Mouse (Mus musculus) heart, postnatal 14 days (tissue): ENCODE data around the gene Ap1m2. TPM values are rescaled to one million over a fixed set of nuclear protein-coding genes. Genes with fewer than 3 reads are reported as not detected.
A peak's percentile ranks its signal among the peaks of the same experiment; 100 is the strongest.
"Not testable (repeated sequence)": the region's sequence is repeated elsewhere in the genome, so short reads cannot be mapped to it uniquely, and the experiment has no call there.

ENCODE experiments used
- DNase-seq, 2 experiments: peaks; one replicate each; pipeline ENCODE4 v3.0.0; 2021 to 2022
- intact Hi-C: fragments of 180-260 bp; cut with DNase I; formaldehyde crosslinking; loops from one replicate; pipeline ENCODE4 v1.15.1; 2025
- total RNA-seq, 2 experiments: library from RNA; stranded (reverse); gene quantifications; 2 replicates each; pipeline ENCODE4 v1.2.3; 2021

Ap1m2 gene
- total RNA-seq, 2 experiments from 2014 or later: 0.12 TPM; not detected in 1

- intact Hi-C loops: loop anchor here (2.0 kb wide), 1 partner anchor 18 kb away; no protein-coding TSS in a partner anchor
- no peak for DNase-seq
Observed at GRCm38 (mm10) chr9:21266889-21267288, 45.2 kb downstream of the Ap1m2 start.

- no peak for DNase-seq
- intact Hi-C loops: loop anchor here (2.0 kb wide), 1 partner anchor 19 kb away; no protein-coding TSS in a partner anchor
Observed at GRCm38 (mm10) chr9:21265611-21266010, 46.5 kb downstream of the Ap1m2 start.

- intact Hi-C loops: no loop called here
- DNase-seq: peak; percentile 99
Observed at GRCm38 (mm10) chr9:21265000-21265561, 47.1 kb downstream of the Ap1m2 start, which contains the start of gene Atg4d. Gene Atg4d (plus strand): TSS chr9:21265293.

GRCm38 (mm10) chr9:21264272-21264999, 47.7 kb downstream of the Ap1m2 start:
- intact Hi-C loops: no loop called here

GRCm38 (mm10) chr9:21261831-21262230, 50.3 kb downstream of the Ap1m2 start:
- no peak for DNase-seq
- intact Hi-C loops: loop anchor here (2.0 kb wide), 1 partner anchor 19 kb away; no protein-coding TSS in a partner anchor

More at GRCm38 (mm10) chr9:21264272-21264999, 47.7 kb downstream of the Ap1m2 start:
- DNase-seq: no peak

- DNase-seq: no peak
- intact Hi-C loops: no loop called here
Observed at GRCm38 (mm10) chr9:21260491-21261040, 51.6 kb downstream of the Ap1m2 start.

GRCm38 (mm10) chr9:21256349-21256748, 55.8 kb downstream of the Ap1m2 start:
- intact Hi-C loops, DNase-seq: not testable (repeated sequence)

- intact Hi-C loops: no loop called here
- no peak for DNase-seq
Observed at GRCm38 (mm10) chr9:21254690-21255089, 57.4 kb downstream of the Ap1m2 start.

- DNase-seq: no peak
- intact Hi-C loops: no loop called here
Observed at GRCm38 (mm10) chr9:21251116-21251735, 60.9 kb downstream of the Ap1m2 start.

- intact Hi-C loops: no loop called here
- peak in 1 of 2 experiments; percentile 37 for DNase-seq
Observed at GRCm38 (mm10) chr9:21250509-21250908, 61.6 kb downstream of the Ap1m2 start.

- intact Hi-C loops: no loop called here
- DNase-seq: no peak
Observed at GRCm38 (mm10) chr9:21249629-21250508, 62.3 kb downstream of the Ap1m2 start.

GRCm38 (mm10) chr9:21248326-21248725, 63.8 kb downstream of the Ap1m2 start, which contains the start of gene S1pr5:
Gene S1pr5 (minus strand): TSS chr9:21248443.
- DNase-seq: peak; percentile 45 to 46
- intact Hi-C loops: no loop called here

- intact Hi-C loops: no loop called here
- no peak for DNase-seq
Observed at GRCm38 (mm10) chr9:21246342-21246741, 65.8 kb downstream of the Ap1m2 start.

GRCm38 (mm10) chr9:21245113-21245487, 67.0 kb downstream of the Ap1m2 start:
- DNase-seq: no peak
- intact Hi-C loops: no loop called here

GRCm38 (mm10) chr9:21244428-21245112, 67.6 kb downstream of the Ap1m2 start:
- peak; percentile 26 to 32 for DNase-seq
- intact Hi-C loops: no loop called here
